Mouse (Mus musculus): ENCODE data around the gene Olfr1205.

The Olfr1205 gene

GRCm38 (mm10) chr2:88829437-88829836 lies at the start of gene Olfr1205:
TSS of gene Olfr1205 (plus strand) at chr2:88829737.
- DNase-seq, result no peak

DNA sequence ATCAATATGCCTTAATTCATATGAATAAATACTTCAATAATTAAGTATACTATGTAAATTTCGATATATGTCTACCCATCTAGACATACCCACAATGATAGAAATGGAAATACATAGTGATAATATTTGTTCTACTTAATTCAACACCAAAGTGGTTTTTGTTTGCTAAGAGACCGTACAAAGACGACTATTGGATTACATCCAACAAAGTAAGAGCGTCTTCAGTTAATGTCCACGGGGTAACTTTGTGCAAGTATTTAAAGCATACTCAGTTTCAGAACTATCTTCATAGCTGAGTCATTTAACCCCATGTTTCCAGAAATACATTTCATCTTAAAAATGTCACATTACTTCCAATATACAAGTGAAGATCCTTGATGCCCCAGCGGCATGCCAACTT lies 36.8 kb upstream of the Olfr1205 start, which contains the start of gene Olfr1201:
Olfr1201 (plus strand) TSS at position 301 of the 400 bp plus-strand sequence.
- DNase-seq, result no peak

DNA sequence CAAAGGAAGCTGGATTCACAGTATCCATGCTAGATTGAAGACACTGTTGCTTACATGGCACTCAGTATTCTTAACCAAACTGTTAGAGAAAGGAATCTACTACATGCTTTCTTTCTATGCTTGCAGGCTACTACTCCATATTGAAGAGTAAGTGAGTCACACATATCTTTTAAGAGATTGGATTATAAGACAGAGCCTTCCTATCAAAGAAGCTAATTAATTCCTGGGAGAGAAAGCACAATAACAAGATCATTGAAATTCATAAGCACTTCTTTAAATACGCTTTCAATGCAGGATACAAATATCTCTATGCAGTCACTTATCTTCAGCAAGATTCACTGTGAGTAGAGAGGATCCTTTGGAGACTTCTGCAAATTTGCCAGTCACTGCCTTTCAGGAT lies 15.3 kb upstream of the Olfr1205 start, which contains the start of gene Olfr1202:
Olfr1202 (plus strand) TSS at position 301 of the 400 bp plus-strand sequence.
- DNase-seq, result no peak

GRCm38 (mm10) chr2:88838477-88838876 lies 8.9 kb downstream of the Olfr1205 start:
- DNase-seq, result no peak

DNA sequence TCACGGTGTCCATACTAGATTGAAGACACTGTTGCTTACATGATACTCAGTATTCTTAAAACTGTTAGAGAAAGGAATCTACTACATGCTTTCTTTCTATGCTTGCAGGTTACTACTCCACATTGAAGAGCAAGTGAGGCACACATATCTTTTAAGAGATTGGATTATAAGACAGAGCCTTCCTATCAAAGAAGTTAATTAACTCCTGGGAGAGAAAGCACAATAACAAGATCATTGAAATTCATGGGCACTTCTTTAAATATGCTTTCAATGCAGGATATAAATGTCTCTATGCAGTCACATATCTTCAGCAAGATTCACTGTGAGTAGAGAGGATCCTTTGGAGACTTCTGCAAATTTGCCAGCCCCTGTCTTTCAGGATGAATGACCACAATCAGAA lies 19.5 kb downstream of the Olfr1205 start, which contains the start of gene Olfr1204:
Olfr1204 (plus strand) TSS at position 301 of the 400 bp plus-strand sequence.
- no peak for DNase-seq

- no peak for DNase-seq
Measured at GRCm38 (mm10) chr2:88862931-88863330, 33.4 kb downstream of the Olfr1205 start, which contains the start of gene Olfr1206. TSS of gene Olfr1206 (plus strand) at chr2:88863231.

Measured in thymus, postnatal 36 days (tissue).